11 mouse cellular contexts compared by ENCODE assay signal in genomic region chr17:15152477-15152876, GRCm38 (mm10).
"Had no signal": no experiment of that assay in that cellular context is flagged by ENCODE, and none has a peak within 500 bp of the region (broad histone marks: within the 10 kb centered on the region; RNA-seq: fewer than 3 reads in every experiment).

No protein-coding gene starts in this region.

- ATAC-seq: intestine, postnatal 0 days; midbrain, embryonic 13.5 days had no signal

- H3K4me2 ChIP-seq: limb, embryonic 12.5 days; liver, embryonic 13.5 days; midbrain, embryonic 13.5 days had no signal

- H3K36me3 ChIP-seq: limb, embryonic 12.5 days; liver, embryonic 13.5 days; midbrain, embryonic 13.5 days had no signal

- H3K4me1 ChIP-seq: limb, embryonic 12.5 days; liver, embryonic 13.5 days; midbrain, embryonic 13.5 days had no signal

- H3K9me3 ChIP-seq: limb, embryonic 12.5 days; liver, embryonic 13.5 days; midbrain, embryonic 13.5 days had no signal

- H3K27me3 ChIP-seq: limb, embryonic 12.5 days; liver, embryonic 13.5 days; midbrain, embryonic 13.5 days had no signal

- H3K4me3 ChIP-seq: layer of hippocampus, adult 2 months; limb, embryonic 12.5 days; liver, embryonic 13.5 days; midbrain, embryonic 13.5 days had no signal

- H3K27ac ChIP-seq: layer of hippocampus, adult 2 months; limb, embryonic 12.5 days; liver, embryonic 13.5 days; midbrain, embryonic 13.5 days had no signal

- DNase-seq: liver; liver, embryonic 13.5 days; liver, postnatal 0 days; lung, postnatal 36 days; right cerebral cortex, postnatal 14 days; thymus, adult 18-20 months; thymus, postnatal 14 days had no signal

- H3K9ac ChIP-seq: limb, embryonic 12.5 days; liver, embryonic 13.5 days; liver, postnatal 0 days; midbrain, embryonic 13.5 days had no signal
